Mouse (Mus musculus) left cerebral cortex, adult 2 months (tissue): ENCODE data around the gene Tas2r135. TPM values are rescaled to one million over a fixed set of nuclear protein-coding genes. Genes with fewer than 3 reads are reported as not detected.
A peak's percentile ranks its signal among the peaks of the same experiment; 100 is the strongest.

Experiments
- DNase-seq, 2 experiments: peaks; one replicate each; pipeline ENCODE4 v3.0.0; 2021 to 2022; ENCODE audit warnings: low spot score in 2 of 2, mixed read lengths in 1 of 2; ENCODE audit errors: extremely low spot score in 1 of 2
- H3K27ac ChIP-seq: fragments of 200-600 bp; 2 replicates; pipeline ENCODE4 v1.8.1; 2022
- H3K4me3 ChIP-seq: fragments of 200-600 bp; 2 replicates; pipeline ENCODE4 v1.8.1; 2022
- CTCF ChIP-seq: fragments of 200-600 bp; IDR thresholded peaks from 2 replicates; pipeline ENCODE4 v1.8.1; 2022; ENCODE audit warnings: antibody characterized with exemption, mild to moderate bottlenecking, moderate library complexity
- intact Hi-C: fragments of 180-260 bp; cut with DNase I; formaldehyde crosslinking; loops from one replicate; pipeline ENCODE4 v1.15.1; 2025
- total RNA-seq, 2 experiments: library from RNA; stranded (reverse); gene quantifications; 2 replicates each; pipeline ENCODE4 v1.2.3; 2021

The Tas2r135 gene
- total RNA-seq, 2 experiments from 2014 or later, result not detected

- TF ChIP-seq CTCF, result no peak
- intact Hi-C loops, result loop anchor here (10.0 kb wide), 1 partner anchor 611 kb away; no protein-coding TSS in a partner anchor
- Histone ChIP-seq H3K4me3 (no peak overlapping the region), H3K27ac (no peak overlapping the region)
- DNase-seq, result no peak
Measured at GRCm38 (mm10) chr6:42376016-42376415, 29.2 kb upstream of the Tas2r135 start.

GRCm38 (mm10) chr6:42376504-42377019 lies 28.7 kb upstream of the Tas2r135 start:
- Histone ChIP-seq H3K4me3 (no peak overlapping the region), H3K27ac (no peak overlapping the region)
- intact Hi-C loops, result loop anchor here (10.0 kb wide), 1 partner anchor 612 kb away; no protein-coding TSS in a partner anchor
- no peak for TF ChIP-seq CTCF
- no peak for DNase-seq

GRCm38 (mm10) chr6:42377280-42377679 lies 28.0 kb upstream of the Tas2r135 start:
- TF ChIP-seq CTCF, result no peak
- DNase-seq, result no peak
- H3K4me3 ChIP-seq, result no peak overlapping the region
- no peak overlapping the region for H3K27ac ChIP-seq
- intact Hi-C loops, result loop anchor here (10.0 kb wide), 1 partner anchor 612 kb away; no protein-coding TSS in a partner anchor

DNA sequence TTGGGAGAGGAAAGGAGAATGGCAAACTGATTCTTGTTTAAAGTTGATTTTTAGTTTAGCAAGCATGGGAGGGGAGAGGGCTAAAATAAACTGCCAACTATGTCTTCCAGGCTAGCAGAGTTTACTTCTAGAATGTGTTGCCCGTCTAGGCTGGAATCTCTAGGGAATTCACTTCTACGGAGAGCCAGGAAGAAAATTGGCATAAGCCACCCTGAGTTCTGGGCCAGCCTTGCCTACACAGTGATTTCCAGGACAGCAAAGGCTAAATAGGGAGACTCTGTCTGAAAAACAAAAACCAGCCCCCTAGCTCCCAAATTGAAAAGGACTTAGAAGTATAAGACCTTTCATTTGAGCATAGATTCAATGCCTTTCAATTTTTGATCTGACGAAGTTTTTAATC lies 25.7 kb upstream of the Tas2r135 start:
- no peak for DNase-seq
- intact Hi-C loops, result loop anchor here (10.0 kb wide), 1 partner anchor 615 kb away; no protein-coding TSS in a partner anchor
- no peak overlapping the region for H3K4me3 ChIP-seq
- H3K27ac ChIP-seq, result no peak overlapping the region
- no peak for TF ChIP-seq CTCF

DNA sequence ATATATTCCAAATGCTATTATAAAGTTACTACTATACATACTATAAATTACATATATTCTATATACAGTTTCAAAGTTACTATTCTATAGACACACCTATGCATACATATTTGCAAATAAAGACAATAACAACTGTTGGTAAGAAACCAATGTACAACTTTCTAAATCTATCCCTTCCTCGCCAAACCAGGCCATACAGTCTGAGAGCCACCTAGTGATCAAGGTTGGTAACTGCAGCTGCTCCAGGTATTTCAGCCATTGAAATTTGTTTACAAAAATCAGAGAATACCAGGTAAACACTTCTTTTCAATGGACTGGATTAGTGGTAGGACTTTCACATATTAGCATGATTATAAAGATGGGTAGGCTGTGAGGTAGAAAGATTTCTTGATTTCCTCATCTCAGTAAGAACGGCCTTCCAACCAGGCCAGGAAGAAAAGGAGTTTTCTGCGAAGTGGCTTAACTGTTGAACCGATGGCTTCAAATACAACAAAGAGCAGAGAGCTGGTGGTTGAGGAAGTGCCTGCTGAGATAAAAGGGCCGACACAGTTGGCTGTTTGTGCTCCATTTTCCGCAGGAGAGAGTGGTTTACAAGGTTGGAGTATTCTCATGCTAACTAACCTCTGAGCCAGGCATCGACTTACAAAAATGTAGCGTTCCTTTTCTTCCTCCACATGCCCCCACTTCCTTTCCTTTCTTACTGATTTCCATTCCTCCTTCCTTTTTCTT lies 24.7 kb upstream of the Tas2r135 start:
- DNase-seq, result no peak
- intact Hi-C loops, result loop anchor here (2.0 kb wide), 1 partner anchor 32 kb away; the partner anchor contains the start of gene Zyx

GRCm38 (mm10) chr6:42381221-42381620 lies 24.0 kb upstream of the Tas2r135 start:
- intact Hi-C loops, result loop anchor here (2.0 kb wide), 1 partner anchor 32 kb away; the partner anchor contains the start of gene Zyx
- H3K4me3 ChIP-seq, result no peak overlapping the region
- no peak for DNase-seq
- H3K27ac ChIP-seq, result no peak overlapping the region
- no peak for TF ChIP-seq CTCF

More for the DNA sequence above, 24.7 kb upstream of the Tas2r135 start:
- no peak overlapping the region for H3K27ac ChIP-seq
- H3K4me3 ChIP-seq, result no peak overlapping the region
- TF ChIP-seq CTCF, result peak; percentile 96

DNA sequence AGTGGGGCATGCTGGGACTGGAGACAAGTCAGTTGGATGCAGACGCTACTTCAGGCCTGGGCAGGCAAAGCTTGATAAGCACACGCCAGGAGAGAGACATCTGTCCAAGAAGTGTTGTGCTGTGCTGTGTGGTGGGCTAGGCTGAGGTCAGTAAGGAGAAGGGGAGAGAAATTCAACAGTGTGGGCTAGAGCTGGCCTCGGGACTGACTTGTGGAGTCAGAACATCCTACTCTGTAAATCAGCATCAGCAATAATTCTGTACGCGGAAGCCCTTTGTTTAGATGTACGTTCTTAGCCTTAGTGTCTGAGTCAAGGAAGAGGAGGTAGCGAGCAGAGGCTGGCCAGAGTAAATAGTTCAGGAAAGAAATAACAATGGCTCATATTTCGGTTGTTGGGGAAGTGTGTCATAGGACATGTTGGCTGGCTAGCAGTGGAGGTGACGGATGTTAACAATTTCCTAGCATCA lies 23.3 kb upstream of the Tas2r135 start:
- TF ChIP-seq CTCF, result no peak
- intact Hi-C loops, result loop anchor here (2.0 kb wide), 1 partner anchor 33 kb away; the partner anchor contains the start of gene Zyx
- DNase-seq, result no peak
- Histone ChIP-seq H3K4me3 (no peak overlapping the region), H3K27ac (no peak overlapping the region)

- intact Hi-C loops, result no loop called here
- Histone ChIP-seq H3K4me3 (no peak overlapping the region), H3K27ac (no peak overlapping the region)
- TF ChIP-seq CTCF, result no peak
- no peak for DNase-seq
Measured at GRCm38 (mm10) chr6:42383360-42383759, 21.9 kb upstream of the Tas2r135 start.

DNA sequence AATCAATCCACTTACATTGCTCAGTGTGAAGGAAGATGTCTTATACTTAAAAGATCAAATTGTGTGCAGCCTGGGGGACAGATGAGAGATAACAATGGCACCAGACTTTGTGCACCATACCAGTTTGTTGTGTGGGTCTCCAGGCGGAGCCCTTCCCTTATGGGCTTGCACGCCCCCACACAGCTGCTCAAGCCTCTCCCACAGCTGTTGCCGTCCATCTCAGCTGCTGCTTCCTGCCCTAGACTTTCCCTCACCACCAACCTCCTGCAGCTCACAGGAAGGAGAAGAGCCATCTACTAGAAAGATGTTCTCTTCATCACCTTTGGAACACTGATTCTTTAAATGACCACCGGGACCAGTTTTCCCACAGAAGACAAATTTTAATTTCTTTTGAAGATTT lies 19.6 kb upstream of the Tas2r135 start:
- no peak overlapping the region for H3K4me3 ChIP-seq
- intact Hi-C loops, result no loop called here
- peak in 1 of 2 experiments; percentile 45 for DNase-seq

GRCm38 (mm10) chr6:42391796-42392330 lies 13.4 kb upstream of the Tas2r135 start:
- DNase-seq, result no peak
- Histone ChIP-seq H3K27ac (no peak overlapping the region), H3K4me3 (no peak overlapping the region)
- intact Hi-C loops, result no loop called here
- no peak for TF ChIP-seq CTCF

More for the DNA sequence above, 19.6 kb upstream of the Tas2r135 start:
- no peak overlapping the region for H3K27ac ChIP-seq
- no peak for TF ChIP-seq CTCF

DNA sequence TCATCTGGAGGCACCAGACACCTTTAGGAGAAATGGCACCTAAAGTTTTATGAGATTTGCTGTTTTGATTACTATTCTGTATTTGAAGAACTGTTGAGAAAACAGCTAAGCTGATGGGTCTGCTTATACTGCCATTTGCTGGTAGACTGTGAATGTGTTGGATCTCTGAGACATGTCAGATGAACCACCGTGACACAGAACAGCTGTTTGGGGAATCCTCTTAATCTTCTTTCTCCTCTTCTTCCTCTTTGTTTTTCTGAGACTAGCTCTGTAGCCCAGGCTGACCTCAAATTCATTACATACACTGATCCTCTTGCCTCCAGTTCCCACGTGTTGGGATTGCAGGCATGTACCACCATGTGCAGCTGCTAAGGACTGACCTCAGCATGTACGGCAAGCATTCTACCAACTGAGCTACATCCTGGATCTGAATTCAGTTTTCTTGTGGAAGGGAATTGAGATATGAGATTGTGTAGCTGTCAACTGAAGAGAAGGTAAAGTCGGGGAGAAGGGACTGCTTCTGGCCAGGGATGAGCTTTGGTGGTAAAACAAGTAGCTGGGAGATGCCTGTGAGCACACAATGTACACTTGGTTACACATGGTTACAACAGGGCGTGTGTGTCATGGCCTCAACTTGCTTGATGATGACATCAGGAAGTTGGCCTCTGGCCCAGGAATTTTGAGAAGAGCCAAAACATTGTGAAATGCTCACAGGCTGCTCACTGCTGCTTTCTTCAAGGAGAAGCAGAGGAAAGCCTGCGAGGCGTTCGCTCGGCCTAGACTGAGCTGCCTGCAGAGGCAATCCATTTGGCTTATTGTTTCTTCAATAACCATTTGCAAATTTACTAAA lies 9.0 kb upstream of the Tas2r135 start:
- no peak overlapping the region for H3K4me3 ChIP-seq
- H3K27ac ChIP-seq, result no peak overlapping the region
- DNase-seq, result no peak
- intact Hi-C loops, result no loop called here
- no peak for TF ChIP-seq CTCF
